Comparison of ENCODE assay signal across 7 mouse cellular contexts in the genomic region with DNA sequence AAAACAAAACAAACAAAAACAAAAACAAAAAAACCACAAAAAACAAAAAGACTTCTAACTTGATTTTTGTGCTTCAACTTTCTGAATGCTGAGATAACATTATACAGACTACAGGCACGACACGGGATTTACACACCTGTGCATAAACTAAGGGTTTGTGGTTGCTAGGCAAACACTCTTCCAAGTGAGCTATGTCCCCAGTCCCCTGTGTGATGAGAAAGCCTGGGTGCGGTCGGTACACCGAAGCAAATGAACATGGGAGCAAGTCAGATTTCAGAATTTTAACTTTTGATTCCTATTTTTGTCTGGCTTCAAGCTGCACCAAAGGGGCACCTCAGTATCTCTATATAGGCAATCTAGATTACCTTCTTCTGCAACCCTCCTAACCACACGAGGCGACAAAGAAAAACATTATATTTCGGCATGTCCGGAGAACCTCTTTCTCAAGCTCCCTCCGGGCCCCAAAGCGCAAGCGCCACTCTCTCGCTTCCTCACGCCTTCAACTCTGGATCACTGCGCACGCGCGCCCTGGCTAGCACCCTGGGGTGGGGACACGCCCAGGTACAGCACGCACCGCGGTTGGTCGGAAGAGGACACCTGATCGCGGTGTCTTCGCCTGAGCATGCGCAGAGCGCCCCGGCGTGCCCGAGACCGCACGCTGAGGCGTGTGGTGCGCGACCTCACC. TPM values are rescaled to one million over a fixed set of nuclear protein-coding genes. Genes with fewer than 3 reads are reported as not detected.
DNase-seq lines count a peak whose midpoint lies in the region; ATAC-seq lines count a peak whose summit lies in the region.

Parp6 (plus strand) TSS at position 663 of the 685 bp plus-strand sequence.

- peak within 1 kb of the TSS; percentile 97 for H3K4me3 ChIP-seq in intestine, embryonic 16.5 days (ENCODE audit: low read length)
- H3K4me3 ChIP-seq in midbrain, embryonic 11.5 days (ENCODE audit: low read depth, low read length) = peak within 1 kb of the TSS; percentile 79

- peak within 1 kb of the TSS; percentile 92 for H3K27ac ChIP-seq in intestine, embryonic 16.5 days (ENCODE audit: low read length)
- peak within 1 kb of the TSS; percentile 88 for H3K27ac ChIP-seq in midbrain, embryonic 11.5 days (ENCODE audit: low read depth, low read length)

- intact Hi-C loops in left cerebral cortex, postnatal 36 days (cut with DNase I) = loop anchor here (2.0 to 5.0 kb wide), 2 partner anchors 28 to 41 kb away; partner anchors contain the start of gene Pkm

- peak within 1 kb of the TSS; percentile 67 for H3K4me2 ChIP-seq in intestine, embryonic 16.5 days (ENCODE audit: low read depth, low read length)
- H3K4me2 ChIP-seq in midbrain, embryonic 11.5 days = peak within 1 kb of the TSS; percentile 53

- ATAC-seq in intestine, embryonic 16.5 days = peak; percentile 100
- peak; percentile 97 for ATAC-seq in midbrain, embryonic 11.5 days (ENCODE audit: low FRiP score)

- H3K27me3 ChIP-seq in intestine, embryonic 16.5 days (replicated peaks; ENCODE audit: control insufficient read depth, insufficient read depth, low read length) = no peaks in the 10 kb centered on the region
- no peaks in the 10 kb centered on the region for H3K27me3 ChIP-seq in midbrain, embryonic 11.5 days (ENCODE audit: control insufficient read depth, insufficient read depth, low read length)

- H3K9ac ChIP-seq in intestine, embryonic 16.5 days (ENCODE audit: low read depth, low read length) = peak within 1 kb of the TSS; percentile 96
- H3K9ac ChIP-seq in midbrain, embryonic 11.5 days (ENCODE audit: low read length) = peak within 1 kb of the TSS; percentile 86

- H3K36me3 ChIP-seq in intestine, embryonic 16.5 days (ENCODE audit: control insufficient read depth, insufficient read depth, low read length) = no peaks in the 10 kb centered on the region
- H3K36me3 ChIP-seq in midbrain, embryonic 11.5 days (ENCODE audit: control insufficient read depth, insufficient read depth, low read length) = 0 out of 2 replicates have a peak, but pooled peaks cover 2% of the 10 kb centered on the region

- H3K9me3 ChIP-seq in intestine, embryonic 16.5 days (ENCODE audit: control insufficient read depth, low read length) = no peaks in the 10 kb centered on the region
- no peaks in the 10 kb centered on the region for H3K9me3 ChIP-seq in midbrain, embryonic 11.5 days (ENCODE audit: control insufficient read depth, low read length)

- H3K4me1 ChIP-seq in intestine, embryonic 16.5 days (ENCODE audit: control insufficient read depth, insufficient read depth, low read length) = 0 out of 2 replicates have a peak, but pooled peaks cover 3% of the 10 kb centered on the region
- H3K4me1 ChIP-seq in midbrain, embryonic 11.5 days (ENCODE audit: control insufficient read depth, insufficient read depth, low read length) = peaks cover 8% of the 10 kb centered on the region

- DNase-seq in adrenal gland, adult 8-10 months = peak; percentile 100
- DNase-seq in embryo, embryonic 9.5 days (ENCODE audit: extremely low spot score) = peak; percentile 98
- DNase-seq in gastrocnemius, postnatal 4 days (ENCODE audit: low spot score in 2 of 2) = peak; percentile 100
- peak; percentile 100 for DNase-seq in left cerebral cortex, postnatal 36 days (ENCODE audit: low spot score in 2 of 2)
- DNase-seq in midbrain, embryonic 11.5 days (ENCODE audit: low spot score, missing footprints) = peak; percentile 99
- peak; percentile 100 for DNase-seq in skeletal muscle tissue, adult 2 months (ENCODE audit: low read depth, low spot score)

- WGBS in intestine, embryonic 16.5 days = under 1% methylated on average over 36 of the region's 36 CpGs
- under 1% methylated on average over 36 of the region's 36 CpGs for WGBS in midbrain, embryonic 11.5 days

RNA-seq across cellular contexts. Expression of gene Parp6, which starts in this region (rescaled TPM):
- total RNA-seq in adrenal gland, adult 8-10 months (2022) = 10 to 100 TPM; 25.3 to 39.9 (median 33.0) TPM
- total RNA-seq in gastrocnemius, postnatal 4 days (2021) = 10 to 100 TPM; 22.2 to 24.0 TPM
- 20.2 and 22.2 TPM in 2 replicates for polyA plus RNA-seq in intestine, embryonic 16.5 days (2015; fragmentation: Nextera tagmentation; extraction: Ambion mirVana)
- 100 to 1,000 TPM; 152 to 159 TPM for total RNA-seq in left cerebral cortex, postnatal 36 days (2021)
- polyA plus RNA-seq in midbrain, embryonic 11.5 days (2014; fragmentation: Nextera tagmentation; extraction: Ambion mirVana) = 90.8 and 91.7 TPM in 2 replicates

Comparison
In these comparisons a context has a peak if more than half of its experiments do, and no peak if none do; other contexts are left out.
1. Peak in every context shown above with its lines: DNase-seq, ATAC-seq, H3K4me3 ChIP-seq and H3K27ac ChIP-seq.